Mouse (Mus musculus): ENCODE results near the gene Mms22l. TPM values are rescaled to one million over a fixed set of nuclear protein-coding genes. Genes with fewer than 3 reads are reported as not detected.

Mms22l gene
- polyA plus RNA-seq, 1 experiment, result 4.3 TPM

- Histone ChIP-seq H3K4me3 (replicated peaks) (no peak overlapping the region), H3K9me3 (ENCODE audit: control insufficient read depth, low read length) (no peaks in the 10 kb centered on the region), H3K4me1 (ENCODE audit: control insufficient read depth) (no peaks in the 10 kb centered on the region), H3K36me3 (ENCODE audit: control insufficient read depth) (peaks cover 55% of the 10 kb centered on the region), H3K27me3 (ENCODE audit: control insufficient read depth) (no peaks in the 10 kb centered on the region)
- TF ChIP-seq TAL1 (IDR thresholded peaks at IDR 0.05; ENCODE audit: low read length) (no peak), GATA1 (IDR thresholded peaks at IDR 0.05; ENCODE audit: low read length) (no peak)
Measured at GRCm38 (mm10) chr4:24568026-24568425, 71.8 kb downstream of the Mms22l start.

GRCm38 (mm10) chr4:24568989-24569556 is 72.8 kb downstream of the Mms22l start:
- TF ChIP-seq GATA1 (IDR thresholded peaks at IDR 0.05; ENCODE audit: low read length) (no peak), TAL1 (IDR thresholded peaks at IDR 0.05; ENCODE audit: low read length) (no peak)
- no peaks in the 10 kb centered on the region for H3K27me3 ChIP-seq (ENCODE audit: control insufficient read depth)
- H3K36me3 ChIP-seq (ENCODE audit: control insufficient read depth), result peaks cover 53% of the 10 kb centered on the region
- H3K9me3 ChIP-seq (ENCODE audit: control insufficient read depth, low read length), result no peaks in the 10 kb centered on the region
- H3K4me3 ChIP-seq (replicated peaks), result no peak overlapping the region
- H3K4me1 ChIP-seq (ENCODE audit: control insufficient read depth), result no peaks in the 10 kb centered on the region

GRCm38 (mm10) chr4:24574276-24574675 is 78.0 kb downstream of the Mms22l start:
- H3K4me3 ChIP-seq (replicated peaks), result no peak overlapping the region
- peaks cover 14% of the 10 kb centered on the region for H3K4me1 ChIP-seq (ENCODE audit: control insufficient read depth)
- H3K9me3 ChIP-seq (ENCODE audit: control insufficient read depth, low read length), result peaks cover 4% of the 10 kb centered on the region; the same call in 1 of the 2 replicates
- no peak for TF ChIP-seq GATA1 (IDR thresholded peaks at IDR 0.05; ENCODE audit: low read length)
- H3K36me3 ChIP-seq (ENCODE audit: control insufficient read depth), result peaks cover 66% of the 10 kb centered on the region
- no peaks in the 10 kb centered on the region for H3K27me3 ChIP-seq (ENCODE audit: control insufficient read depth)

- no peak for TF ChIP-seq TAL1 (IDR thresholded peaks at IDR 0.05; ENCODE audit: low read length)
- no peak for TF ChIP-seq GATA1 (IDR thresholded peaks at IDR 0.05; ENCODE audit: low read length)
- peaks cover 83% of the 10 kb centered on the region for H3K36me3 ChIP-seq (ENCODE audit: control insufficient read depth)
- H3K27me3 ChIP-seq (ENCODE audit: control insufficient read depth), result no peaks in the 10 kb centered on the region
- peaks cover 14% of the 10 kb centered on the region for H3K4me1 ChIP-seq (ENCODE audit: control insufficient read depth)
- H3K4me3 ChIP-seq (replicated peaks), result no peak overlapping the region
- H3K9me3 ChIP-seq (ENCODE audit: control insufficient read depth, low read length), result peaks cover 4% of the 10 kb centered on the region; the same call in 1 of the 2 replicates
Measured at GRCm38 (mm10) chr4:24577594-24577993, 81.3 kb downstream of the Mms22l start.

- TF ChIP-seq GATA1 (IDR thresholded peaks at IDR 0.05; ENCODE audit: low read length) (no peak), TAL1 (IDR thresholded peaks at IDR 0.05; ENCODE audit: low read length) (no peak)
- Histone ChIP-seq H3K27me3 (ENCODE audit: control insufficient read depth) (no peaks in the 10 kb centered on the region), H3K36me3 (ENCODE audit: control insufficient read depth) (peaks cover 90% of the 10 kb centered on the region), H3K4me3 (replicated peaks) (no peak overlapping the region), H3K9me3 (ENCODE audit: control insufficient read depth, low read length) (no peaks in the 10 kb centered on the region), H3K4me1 (ENCODE audit: control insufficient read depth) (peaks cover 4% of the 10 kb centered on the region)
Measured at GRCm38 (mm10) chr4:24582295-24582694, 86.0 kb downstream of the Mms22l start.

DNA sequence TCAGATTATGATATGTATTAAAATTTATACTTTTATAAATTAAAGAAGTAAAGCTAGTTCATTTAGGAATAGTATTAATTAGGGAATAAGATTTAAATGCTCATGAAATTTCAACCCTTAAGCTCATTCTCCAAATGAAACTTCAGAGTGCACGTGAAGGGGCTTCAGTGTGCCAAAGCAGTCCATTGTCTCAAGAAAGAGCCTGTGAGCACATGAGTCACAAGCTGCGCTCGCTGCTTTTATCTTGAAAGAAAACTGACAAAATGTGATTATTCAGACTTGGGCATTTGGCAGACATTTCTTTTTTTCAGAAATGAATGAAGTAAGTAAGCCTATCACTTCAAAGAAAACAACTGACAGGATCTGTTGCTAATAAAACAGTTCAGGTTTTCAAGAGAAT is 87.7 kb downstream of the Mms22l start:
- TF ChIP-seq TAL1 (IDR thresholded peaks at IDR 0.05; ENCODE audit: low read length) (no peak), GATA1 (IDR thresholded peaks at IDR 0.05; ENCODE audit: low read length) (no peak)
- peaks cover 90% of the 10 kb centered on the region for H3K36me3 ChIP-seq (ENCODE audit: control insufficient read depth)

GRCm38 (mm10) chr4:24594824-24595223 is 98.6 kb downstream of the Mms22l start:
- no peaks in the 10 kb centered on the region for H3K27me3 ChIP-seq (ENCODE audit: control insufficient read depth)
- no peaks in the 10 kb centered on the region for H3K9me3 ChIP-seq (ENCODE audit: control insufficient read depth, low read length)
- H3K4me3 ChIP-seq (replicated peaks), result no peak overlapping the region
- TF ChIP-seq GATA1 (IDR thresholded peaks at IDR 0.05; ENCODE audit: low read length) (no peak), TAL1 (IDR thresholded peaks at IDR 0.05; ENCODE audit: low read length) (no peak)
- H3K36me3 ChIP-seq (ENCODE audit: control insufficient read depth), result peaks cover 96% of the 10 kb centered on the region
- peaks cover 13% of the 10 kb centered on the region for H3K4me1 ChIP-seq (ENCODE audit: control insufficient read depth)

More for the DNA sequence above, 87.7 kb downstream of the Mms22l start:
- Histone ChIP-seq H3K4me1 (ENCODE audit: control insufficient read depth) (no peaks in the 10 kb centered on the region), H3K4me3 (replicated peaks) (no peak overlapping the region), H3K9me3 (ENCODE audit: control insufficient read depth, low read length) (no peaks in the 10 kb centered on the region), H3K27me3 (ENCODE audit: control insufficient read depth) (no peaks in the 10 kb centered on the region)

- H3K36me3 ChIP-seq (ENCODE audit: control insufficient read depth), result peaks cover 97% of the 10 kb centered on the region
- H3K4me1 ChIP-seq (ENCODE audit: control insufficient read depth), result peaks cover 13% of the 10 kb centered on the region
- no peaks in the 10 kb centered on the region for H3K27me3 ChIP-seq (ENCODE audit: control insufficient read depth)
- H3K4me3 ChIP-seq (replicated peaks), result no peak overlapping the region
- TF ChIP-seq GATA1 (IDR thresholded peaks at IDR 0.05; ENCODE audit: low read length) (no peak), TAL1 (IDR thresholded peaks at IDR 0.05; ENCODE audit: low read length) (no peak)
- H3K9me3 ChIP-seq (ENCODE audit: control insufficient read depth, low read length), result no peaks in the 10 kb centered on the region
Measured at GRCm38 (mm10) chr4:24596942-24597611, 100.8 kb downstream of the Mms22l start.

DNA sequence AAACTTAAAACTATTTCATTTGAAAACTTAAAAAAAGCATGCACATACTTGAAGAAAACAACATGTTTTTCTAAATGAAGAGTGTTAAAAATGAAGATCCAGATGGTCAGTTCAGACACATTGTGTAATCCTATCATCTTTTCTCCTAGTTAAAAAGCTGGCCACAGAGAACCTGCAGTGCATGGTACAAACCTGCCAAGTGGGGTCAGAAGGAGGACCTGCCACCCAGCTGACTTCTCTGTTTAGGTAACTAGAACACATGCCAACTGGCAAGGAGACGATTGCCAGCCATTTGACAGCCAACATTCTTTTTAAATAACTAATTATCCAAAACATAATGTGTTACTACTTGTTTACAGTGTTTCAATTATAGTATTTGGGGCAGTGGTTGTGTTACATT is 102.4 kb downstream of the Mms22l start:
- H3K36me3 ChIP-seq (ENCODE audit: control insufficient read depth), result peaks cover 96% of the 10 kb centered on the region

More for the DNA sequence above, 102.4 kb downstream of the Mms22l start:
- Histone ChIP-seq H3K4me1 (ENCODE audit: control insufficient read depth) (peaks cover 13% of the 10 kb centered on the region), H3K4me3 (replicated peaks) (no peak overlapping the region), H3K27me3 (ENCODE audit: control insufficient read depth) (no peaks in the 10 kb centered on the region), H3K9me3 (ENCODE audit: control insufficient read depth, low read length) (no peaks in the 10 kb centered on the region)
- no peak for TF ChIP-seq GATA1 (IDR thresholded peaks at IDR 0.05; ENCODE audit: low read length)
- no peak for TF ChIP-seq TAL1 (IDR thresholded peaks at IDR 0.05; ENCODE audit: low read length)
